Mouse (Mus musculus) midbrain, postnatal 0 days (tissue): ENCODE results near the gene Bex3. TPM values are rescaled to one million over a fixed set of nuclear protein-coding genes. Genes with fewer than 3 reads are reported as not detected.
A peak's percentile ranks its signal among the peaks of the same experiment; 100 is the strongest.
"Not testable (repeated sequence)": the region's sequence is repeated elsewhere in the genome, so short reads cannot be mapped to it uniquely, and the experiment has no call there.

Experiments
- ATAC-seq: fragments of 200-750 bp; cut with Nextera tagmentation; 2 replicates; pipeline ENCODE4 v1.8.0; 2017; ENCODE audit warnings: moderate number of reproducible peaks, mild to moderate bottlenecking, moderate TSS enrichment, moderate library complexity; ENCODE audit not compliant: low FRiP score
- DNase-seq: peaks from one replicate; pipeline ENCODE4 v3.0.0-alpha.2; 2015; ENCODE audit warnings: low spot score
- H3K27ac ChIP-seq: fragments of 300-500 bp; sonication (generic); 2 replicates; pipeline ENCODE4 v1.5.1; 2014; ENCODE audit warnings: low read depth, mild to moderate bottlenecking, low read length, mixed read lengths
- H3K27me3 ChIP-seq: fragments of 300-500 bp; sonication (generic); 2 replicates; pipeline ENCODE4 v1.6.1; 2014; ENCODE audit warnings: low read length, control low read depth, mixed read lengths; ENCODE audit not compliant: insufficient read depth
- H3K36me3 ChIP-seq: fragments of 300-500 bp; sonication (generic); 2 replicates; pipeline ENCODE4 v1.6.1; 2014; ENCODE audit warnings: low read length, control low read depth, mixed read lengths; ENCODE audit not compliant: insufficient read depth
- H3K4me1 ChIP-seq: fragments of 300-500 bp; sonication (generic); 2 replicates; pipeline ENCODE4 v1.6.1; 2014; ENCODE audit warnings: mild to moderate bottlenecking, control low read depth, antibody characterized with exemption, low read length, mixed read lengths; ENCODE audit not compliant: insufficient read depth
- H3K4me2 ChIP-seq: fragments of 300-500 bp; sonication (generic); 2 replicates; pipeline ENCODE4 v1.6.1; 2014; ENCODE audit warnings: low read depth, mild to moderate bottlenecking, low read length, mixed read lengths; ENCODE audit not compliant: poor library complexity, severe bottlenecking
- H3K4me3 ChIP-seq: fragments of 300-500 bp; sonication (generic); 2 replicates; pipeline ENCODE4 v1.5.1; 2014; ENCODE audit warnings: low read depth, mild to moderate bottlenecking, low read length, moderate library complexity
- H3K9ac ChIP-seq: fragments of 300-500 bp; sonication (generic); replicated peaks from 2 replicates; pipeline ENCODE4 v1.6.1; 2014; ENCODE audit warnings: mild to moderate bottlenecking, low read length, moderate library complexity, mixed read lengths; ENCODE audit not compliant: poor library complexity, severe bottlenecking
- H3K9me3 ChIP-seq: fragments of 300-500 bp; sonication (generic); 2 replicates; pipeline ENCODE4 v1.6.1; 2016; ENCODE audit warnings: low read length, control low read depth
- CTCF ChIP-seq: IDR thresholded peaks from 2 replicates; pipeline ENCODE4 v1.5.1; 2016; ENCODE audit warnings: antibody characterized with exemption, mild to moderate bottlenecking
- WGBS: fragments of 180-500 bp; shearing (Covaris S2); extraction: QIAGEN DNeasy Blood & Tissue Kit; methylation state at CpG from one replicate; pipeline ENCODE4 v1.1.7; 2014; 5-methylcytosine and 5-hydroxymethylcytosine counted together
- polyA plus RNA-seq: library from polyadenylated mRNA; unstranded; fragments of >200 nt; fragmentation: Nextera tagmentation; extraction: Ambion mirVana; gene quantifications from 2 replicates; pipeline ENCODE4 v1.2.1, GENCODE M21; 2015
- total RNA-seq: library from RNA; depleted of rRNA; stranded (reverse); fragments of >200 nt; gene quantifications from 2 replicates; pipeline ENCODE4 v1.2.3, GENCODE M21; 2014; rRNA removed

Bex3 gene
- total RNA-seq (305 and 324 TPM in 2 replicates), polyA plus RNA-seq (916 and 923 TPM in 2 replicates)

- Histone ChIP-seq H3K9ac (peak within 1 kb of the TSS; percentile 39; the same call in 1 of the 2 replicates), H3K27ac (peak within 1 kb of the TSS; percentile 51; the same call in 1 of the 2 replicates), H3K4me2 (peak within 1 kb of the TSS; percentile 53), H3K4me3 (peak within 1 kb of the TSS; percentile 37)
- H3K4me1 ChIP-seq, H3K27me3 ChIP-seq, H3K36me3 ChIP-seq, DNase-seq, H3K9me3 ChIP-seq: not testable (repeated sequence)
- peak; percentile 97 for ATAC-seq
- 77% methylated on average over 4 of the region's 30 CpGs for WGBS
Observed at GRCm38 (mm10) chrX:136269743-136270392, at the start of gene Bex3. TSS of gene Bex3 (plus strand) at chrX:136270253.

- no peak for ATAC-seq
- DNase-seq: no peak
- Histone ChIP-seq H3K9ac (no peak overlapping the region), H3K4me2 (no peak overlapping the region), H3K27ac (no peak overlapping the region), H3K27me3 (no peaks in the 10 kb centered on the region), H3K9me3 (no peaks in the 10 kb centered on the region), H3K4me3 (no peak overlapping the region), H3K36me3 (no peaks in the 10 kb centered on the region), H3K4me1 (no peaks in the 10 kb centered on the region)
- TF ChIP-seq CTCF: no peak
- WGBS: 69% methylated on average over 6 of the region's 6 CpGs
Observed at GRCm38 (mm10) chrX:136223714-136224113, 46.3 kb upstream of the Bex3 start.

- Histone ChIP-seq H3K27ac (no peak overlapping the region), H3K9me3 (no peaks in the 10 kb centered on the region), H3K4me1 (no peaks in the 10 kb centered on the region), H3K27me3 (no peaks in the 10 kb centered on the region), H3K4me2 (no peak overlapping the region), H3K4me3 (no peak overlapping the region), H3K9ac (no peak overlapping the region), H3K36me3 (no peaks in the 10 kb centered on the region)
- no peak for TF ChIP-seq CTCF
- DNase-seq (no peak), ATAC-seq (no peak)
- 57% methylated on average over 5 of the region's 5 CpGs for WGBS
Observed at GRCm38 (mm10) chrX:136227768-136228167, 42.3 kb upstream of the Bex3 start.

GRCm38 (mm10) chrX:136238118-136238517, 31.9 kb upstream of the Bex3 start:
- H3K36me3 ChIP-seq: no peaks in the 10 kb centered on the region
- H3K9me3 ChIP-seq: no peaks in the 10 kb centered on the region
- no peak overlapping the region for H3K4me2 ChIP-seq
- H3K4me1 ChIP-seq: no peaks in the 10 kb centered on the region
- DNase-seq (peak; percentile 47), ATAC-seq (no peak)
- peak; percentile 72 for TF ChIP-seq CTCF
- 43% methylated on average over 3 of the region's 3 CpGs for WGBS
- H3K9ac ChIP-seq: no peak overlapping the region
- no peaks in the 10 kb centered on the region for H3K27me3 ChIP-seq
- H3K4me3 ChIP-seq: no peak overlapping the region
- H3K27ac ChIP-seq: no peak overlapping the region

GRCm38 (mm10) chrX:136243181-136243580, 26.9 kb upstream of the Bex3 start:
- no peak overlapping the region for H3K27ac ChIP-seq
- no peaks in the 10 kb centered on the region for H3K4me1 ChIP-seq
- no peak overlapping the region for H3K4me3 ChIP-seq
- DNase-seq: no peak
- no peak for ATAC-seq
- H3K4me2 ChIP-seq: no peak overlapping the region
- no peak for TF ChIP-seq CTCF
- WGBS: 92% methylated on average over 2 of the region's 2 CpGs
- H3K36me3 ChIP-seq: no peaks in the 10 kb centered on the region
- H3K9me3 ChIP-seq: no peaks in the 10 kb centered on the region
- H3K9ac ChIP-seq: no peak overlapping the region
- no peaks in the 10 kb centered on the region for H3K27me3 ChIP-seq

GRCm38 (mm10) chrX:136244574-136245229, 25.4 kb upstream of the Bex3 start, which contains the start of gene Tceal9:
TSS of gene Tceal9 (plus strand) at chrX:136245079.
- peak within 1 kb of the TSS; percentile 49 for H3K4me2 ChIP-seq
- peak within 1 kb of the TSS; percentile 64 for H3K9ac ChIP-seq
- peak; percentile 92 for ATAC-seq
- peak; percentile 92 for DNase-seq
- H3K36me3 ChIP-seq: no peaks in the 10 kb centered on the region
- no peaks in the 10 kb centered on the region for H3K9me3 ChIP-seq
- 24% methylated on average over 20 of the region's 20 CpGs for WGBS
- H3K27me3 ChIP-seq: no peaks in the 10 kb centered on the region
- H3K4me1 ChIP-seq: no peaks in the 10 kb centered on the region
- peak within 1 kb of the TSS; percentile 73 for H3K27ac ChIP-seq
- H3K4me3 ChIP-seq: peak within 1 kb of the TSS; percentile 52
- TF ChIP-seq CTCF: no peak
